Mouse (Mus musculus): Measurements from ENCODE around the gene Fshr. TPM values are rescaled to one million over a fixed set of nuclear protein-coding genes. Genes with fewer than 3 reads are reported as not detected.

Gene Fshr
- polyA plus RNA-seq, 1 experiment from 2014 or later, result not detected

GRCm38 (mm10) chr17:88936941-88937340 lies 263.5 kb downstream of the Fshr start:
- no peaks in the 10 kb centered on the region; the same call in 1 of the 2 replicates for H3K9me3 ChIP-seq
- 77% methylated on average over 3 of the region's 3 CpGs for WGBS
- DNase-seq (ENCODE audit: extremely low spot score, low spot score), result no peak
- peak overlapping the region; percentile 53; the same call in 1 of the 2 replicates for H3K27ac ChIP-seq
- peaks cover 27% of the 10 kb centered on the region for H3K4me1 ChIP-seq
- no peaks in the 10 kb centered on the region for H3K27me3 ChIP-seq (ENCODE audit: poor library complexity, severe bottlenecking)
- no peaks in the 10 kb centered on the region for H3K36me3 ChIP-seq (replicated peaks)
- no peak overlapping the region for H3K4me3 ChIP-seq
